Mouse (Mus musculus): ENCODE measurements around the gene Cd300lf.

- TF ChIP-seq CTCF (IDR thresholded peaks at IDR 0.05; ENCODE audit: borderline replicate concordance, insufficient read depth, low read length) (no peak), POLR2A (IDR thresholded peaks at IDR 0.05; ENCODE audit: low read depth, low read length) (no peak)
These were observed 14.0 kb upstream of the Cd300lf start for GRCm38 (mm10) chr11:115147813-115148212.
